Mouse (Mus musculus) neural tube, embryonic 11.5 days (tissue): Measurements from ENCODE around the gene 9130019O22Rik. TPM values are rescaled to one million over a fixed set of nuclear protein-coding genes. Genes with fewer than 3 reads are reported as not detected.
"Not testable (repeated sequence)": the region's sequence is repeated elsewhere in the genome, so short reads cannot be mapped to it uniquely, and the experiment has no call there.

Source experiments
- ATAC-seq: fragments of 200-750 bp; cut with Nextera tagmentation; 2 replicates; pipeline ENCODE4 v1.8.0; 2017; ENCODE audit warnings: moderate number of reproducible peaks, mild to moderate bottlenecking, moderate TSS enrichment, moderate library complexity; ENCODE audit not compliant: insufficient read depth, low FRiP score, low TSS enrichment
- DNase-seq: peaks from one replicate; pipeline ENCODE4 v3.0.0-alpha.2; 2015; ENCODE audit warnings: low spot score
- H3K27ac ChIP-seq: fragments of 300-500 bp; sonication (generic); 2 replicates; pipeline ENCODE4 v1.5.1; 2014; ENCODE audit warnings: low read depth, mild to moderate bottlenecking, low read length
- H3K27me3 ChIP-seq: fragments of 300-500 bp; sonication (generic); 2 replicates; pipeline ENCODE4 v1.6.1; 2014; ENCODE audit warnings: mild to moderate bottlenecking, low read length, mixed read lengths; ENCODE audit not compliant: control insufficient read depth, insufficient read depth
- H3K36me3 ChIP-seq: fragments of 300-500 bp; sonication (generic); 2 replicates; pipeline ENCODE4 v1.6.1; 2014; ENCODE audit warnings: mild to moderate bottlenecking, low read length, moderate library complexity, mixed read lengths; ENCODE audit not compliant: control insufficient read depth, insufficient read depth
- H3K4me1 ChIP-seq: fragments of 300-500 bp; sonication (generic); 2 replicates; pipeline ENCODE4 v1.6.1; 2014; ENCODE audit warnings: low read length, mixed read lengths; ENCODE audit not compliant: control insufficient read depth, insufficient read depth
- H3K4me2 ChIP-seq: fragments of 300-500 bp; sonication (generic); 2 replicates; pipeline ENCODE4 v1.6.1; 2014; ENCODE audit warnings: low read depth, mild to moderate bottlenecking, moderate library complexity
- H3K4me3 ChIP-seq: fragments of 300-500 bp; sonication (generic); 2 replicates; pipeline ENCODE4 v1.5.1; 2014; ENCODE audit warnings: low read depth, low read length
- H3K9ac ChIP-seq: fragments of 300-500 bp; sonication (generic); 2 replicates; pipeline ENCODE4 v1.6.1; 2014; ENCODE audit warnings: mild to moderate bottlenecking, low read length
- H3K9me3 ChIP-seq: fragments of 300-500 bp; sonication (generic); 2 replicates; pipeline ENCODE4 v1.6.1; 2016; ENCODE audit warnings: low read length; ENCODE audit not compliant: control insufficient read depth
- WGBS: fragments of 180-500 bp; shearing (Covaris S2); extraction: QIAGEN DNeasy Blood & Tissue Kit; methylation state at CpG from one replicate; pipeline ENCODE4 v1.1.7; 2014; 5-methylcytosine and 5-hydroxymethylcytosine counted together
- polyA plus RNA-seq: library from polyadenylated mRNA; unstranded; fragments of >200 nt; fragmentation: Nextera tagmentation; extraction: Ambion mirVana; gene quantifications from 2 replicates; pipeline ENCODE4 v1.2.1, GENCODE M21; 2014

The 9130019O22Rik gene
- polyA plus RNA-seq, 1 experiment from 2014 or later: 8.9 TPM

- no peak overlapping the region for H3K9ac ChIP-seq
- no peak overlapping the region for H3K27ac ChIP-seq
- H3K36me3 ChIP-seq: 0 out of 2 replicates have a peak, but pooled peaks cover 2% of the 10 kb centered on the region
- H3K27me3 ChIP-seq: no peaks in the 10 kb centered on the region
- ATAC-seq (no peak), DNase-seq (no peak)
- H3K4me3 ChIP-seq: no peak overlapping the region
- no peaks in the 10 kb centered on the region for H3K9me3 ChIP-seq
- peaks cover 3% of the 10 kb centered on the region; the same call in 1 of the 2 replicates for H3K4me1 ChIP-seq
- WGBS: 86% methylated on average over 7 of the region's 7 CpGs
- H3K4me2 ChIP-seq: no peak overlapping the region
These were observed 3.3 kb upstream of the 9130019O22Rik start for GRCm38 (mm10) chr7:127390306-127390705.

- not testable (repeated sequence) for H3K27me3 ChIP-seq
These were observed 1.2 kb upstream of the 9130019O22Rik start for GRCm38 (mm10) chr7:127388201-127388600.

GRCm38 (mm10) chr7:127385560-127385959 is 1.4 kb downstream of the 9130019O22Rik start:
- not testable (repeated sequence) for H3K27me3 ChIP-seq, H3K27ac ChIP-seq, H3K4me3 ChIP-seq, H3K4me1 ChIP-seq, DNase-seq, H3K36me3 ChIP-seq, ATAC-seq, H3K9me3 ChIP-seq, H3K4me2 ChIP-seq, H3K9ac ChIP-seq
- 94% methylated on average over 4 of the region's 4 CpGs for WGBS

More at GRCm38 (mm10) chr7:127388201-127388600, 1.2 kb upstream of the 9130019O22Rik start:
- not testable (repeated sequence) for H3K9ac ChIP-seq, H3K9me3 ChIP-seq, H3K4me3 ChIP-seq, H3K4me1 ChIP-seq, ATAC-seq, H3K4me2 ChIP-seq, H3K36me3 ChIP-seq, H3K27ac ChIP-seq, DNase-seq

GRCm38 (mm10) chr7:127378310-127378921 is 8.6 kb downstream of the 9130019O22Rik start:
- ATAC-seq (no peak), DNase-seq (no peak)
- no peaks in the 10 kb centered on the region for H3K4me1 ChIP-seq

GRCm38 (mm10) chr7:127375271-127376245 is 11.4 kb downstream of the 9130019O22Rik start, which contains the start of gene Zfp747:
Gene Zfp747, minus strand, starts transcription at chr7:127376050.
- H3K9me3 ChIP-seq, H3K27me3 ChIP-seq, H3K36me3 ChIP-seq, H3K4me1 ChIP-seq, H3K27ac ChIP-seq: not testable (repeated sequence)
- H3K4me2 ChIP-seq: peak within 1 kb of the TSS; percentile 75
- peak within 1 kb of the TSS; percentile 69 for H3K4me3 ChIP-seq
- peak within 1 kb of the TSS; percentile 75 for H3K9ac ChIP-seq
- DNase-seq: peak; percentile 89
- 2% methylated on average over 49 of the region's 49 CpGs for WGBS
- peak; percentile 95 for ATAC-seq

More at GRCm38 (mm10) chr7:127378310-127378921, 8.6 kb downstream of the 9130019O22Rik start:
- WGBS: 78% methylated on average over 6 of the region's 6 CpGs
- Histone ChIP-seq H3K27ac (no peak overlapping the region), H3K4me2 (no peak overlapping the region), H3K9ac (no peak overlapping the region), H3K4me3 (no peak overlapping the region), H3K9me3 (no peaks in the 10 kb centered on the region), H3K36me3 (no peaks in the 10 kb centered on the region), H3K27me3 (no peaks in the 10 kb centered on the region)

GRCm38 (mm10) chr7:127371870-127372269 is 15.1 kb downstream of the 9130019O22Rik start:
- H3K4me2 ChIP-seq, DNase-seq, H3K36me3 ChIP-seq, H3K9me3 ChIP-seq, H3K27me3 ChIP-seq, H3K4me3 ChIP-seq, H3K4me1 ChIP-seq, ATAC-seq, H3K27ac ChIP-seq, H3K9ac ChIP-seq: not testable (repeated sequence)
- 81% methylated on average over 3 of the region's 3 CpGs for WGBS

- ATAC-seq: no peak
- Histone ChIP-seq H3K4me3 (no peak overlapping the region), H3K4me2 (no peak overlapping the region), H3K9ac (no peak overlapping the region), H3K27ac (no peak overlapping the region), H3K36me3 (no peaks in the 10 kb centered on the region), H3K4me1 (no peaks in the 10 kb centered on the region), H3K27me3 (no peaks in the 10 kb centered on the region), H3K9me3 (no peaks in the 10 kb centered on the region)
- WGBS: 87% methylated on average over 2 of the region's 2 CpGs
- DNase-seq: no peak
These were observed 15.8 kb downstream of the 9130019O22Rik start for GRCm38 (mm10) chr7:127371213-127371612.

- Histone ChIP-seq H3K27me3 (peaks cover 5% of the 10 kb centered on the region; the same call in 1 of the 2 replicates), H3K9me3 (no peaks in the 10 kb centered on the region), H3K4me2 (no peak overlapping the region), H3K27ac (no peak overlapping the region), H3K4me1 (no peaks in the 10 kb centered on the region), H3K9ac (no peak overlapping the region), H3K36me3 (no peaks in the 10 kb centered on the region), H3K4me3 (no peak overlapping the region)
- WGBS: 84% methylated on average over 3 of the region's 3 CpGs
- DNase-seq (no peak), ATAC-seq (no peak)
These were observed 20.7 kb downstream of the 9130019O22Rik start for GRCm38 (mm10) chr7:127366249-127366648.
